Mouse (Mus musculus) layer of hippocampus, adult 9-10 months (tissue): ENCODE data around the gene Il1r1.
"Not testable (repeated sequence)": the region's sequence is repeated elsewhere in the genome, so short reads cannot be mapped to it uniquely, and the experiment has no call there.

Experiments used
- DNase-seq: peaks from one replicate; pipeline ENCODE4 v3.0.0; 2022; ENCODE audit warnings: low spot score

The Il1r1 gene

GRCm38 (mm10) chr1:40271486-40272055, 46.7 kb downstream of the Il1r1 start:
- no peak for DNase-seq

DNA sequence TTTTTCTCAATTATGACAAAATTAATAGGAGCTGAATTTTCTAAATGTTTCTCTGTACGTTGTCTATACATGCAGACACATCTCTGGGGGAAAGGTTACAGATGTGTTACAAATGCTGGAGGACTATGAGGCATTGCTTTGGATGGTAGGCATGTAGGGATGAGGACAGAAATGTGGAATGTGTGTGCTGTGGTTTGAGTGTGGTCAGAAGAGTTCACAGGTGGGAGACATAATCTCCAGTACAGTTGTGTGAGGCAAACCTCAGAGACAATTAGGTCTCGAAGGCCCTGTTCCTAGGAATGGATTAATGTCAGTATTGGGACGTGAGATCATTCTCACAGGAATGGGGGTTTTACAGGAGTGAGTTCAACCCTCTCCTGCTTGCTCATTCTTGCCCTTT, 47.3 kb downstream of the Il1r1 start:
- DNase-seq, result no peak

GRCm38 (mm10) chr1:40273491-40273890, 48.6 kb downstream of the Il1r1 start:
- no peak for DNase-seq

DNA sequence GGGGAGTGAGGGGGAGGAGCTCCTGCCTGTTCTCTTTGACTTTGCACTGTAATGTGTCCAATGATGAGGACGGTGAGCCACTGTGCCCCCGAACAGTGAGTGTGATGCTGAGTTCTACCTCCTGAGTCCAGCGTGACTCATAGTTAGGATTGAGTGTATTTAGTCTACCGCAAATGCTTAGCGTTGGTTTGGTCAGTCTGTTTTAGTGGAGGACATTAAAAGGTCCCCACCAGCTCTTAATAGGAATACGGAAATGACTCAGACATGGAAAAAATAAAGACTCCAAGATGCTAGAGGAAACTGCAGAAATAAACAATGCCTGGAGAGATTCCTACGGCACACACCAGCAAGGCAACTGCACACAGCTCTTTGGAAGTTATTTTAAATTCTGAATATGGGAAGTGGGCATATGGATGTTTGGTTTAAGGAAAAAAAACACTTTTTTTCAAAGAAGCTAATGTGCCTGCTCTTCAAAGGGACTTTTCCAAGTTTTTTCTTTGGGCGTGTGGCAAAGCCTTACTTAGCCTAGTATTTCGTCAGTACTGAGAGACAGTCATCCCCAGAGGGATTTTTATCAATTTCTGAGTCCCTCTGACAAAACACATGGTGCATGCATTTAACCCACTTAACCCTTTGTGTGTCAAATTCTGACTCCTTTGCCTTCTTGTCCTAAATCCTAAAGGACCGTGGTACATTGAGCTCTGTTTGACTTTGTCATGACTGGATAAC, 50.6 kb downstream of the Il1r1 start:
- no peak for DNase-seq

DNA sequence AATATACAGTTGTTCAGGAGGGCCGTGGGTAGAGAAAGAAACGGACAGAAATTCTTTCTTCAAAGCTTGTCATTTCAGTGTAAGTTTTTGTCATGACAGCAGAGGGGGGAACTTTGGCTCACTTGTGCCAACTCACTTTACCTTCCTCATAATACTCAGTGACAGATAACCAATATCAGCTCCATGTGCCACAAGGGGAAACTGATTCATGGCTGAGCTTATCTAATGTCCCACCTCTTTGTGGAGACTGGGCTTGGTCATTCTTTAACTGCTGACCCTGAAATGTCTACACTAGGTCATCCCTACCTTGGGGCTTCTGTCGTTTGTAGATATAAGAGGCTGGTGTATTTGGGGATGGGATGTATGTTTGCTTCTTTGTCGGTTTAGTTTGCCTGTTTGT, 53.1 kb downstream of the Il1r1 start:
- no peak for DNase-seq

GRCm38 (mm10) chr1:40278720-40279119, 53.8 kb downstream of the Il1r1 start:
- no peak for DNase-seq

- DNase-seq, result no peak
These were observed 54.4 kb downstream of the Il1r1 start for GRCm38 (mm10) chr1:40279182-40279743.

DNA sequence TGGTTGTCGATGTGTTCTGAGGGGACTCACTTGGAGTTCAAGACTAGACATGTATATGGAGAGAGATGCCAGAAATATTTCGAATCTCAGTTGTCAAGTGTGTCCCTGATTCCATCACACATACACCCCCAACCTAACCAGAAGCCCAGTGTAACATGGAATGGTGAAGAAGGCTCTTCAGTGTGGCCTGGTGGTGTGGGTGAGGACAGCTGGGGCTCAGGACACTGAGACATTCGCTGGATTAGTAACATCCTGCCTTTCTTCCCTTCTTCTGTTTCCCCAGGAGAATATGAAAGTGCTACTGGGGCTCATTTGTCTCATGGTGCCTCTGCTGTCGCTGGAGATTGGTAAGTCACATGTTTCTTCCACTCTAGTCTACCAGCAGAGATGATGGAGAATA, 57.1 kb downstream of the Il1r1 start:
- no peak for DNase-seq

- no peak for DNase-seq
These were observed 57.5 kb downstream of the Il1r1 start for GRCm38 (mm10) chr1:40282394-40282793.

GRCm38 (mm10) chr1:40283995-40284394, 59.1 kb downstream of the Il1r1 start:
- no peak for DNase-seq

GRCm38 (mm10) chr1:40290489-40291255, 65.8 kb downstream of the Il1r1 start:
- DNase-seq, result no peak

GRCm38 (mm10) chr1:40292231-40292630, 67.4 kb downstream of the Il1r1 start:
- DNase-seq, result no peak

- DNase-seq, result no peak
These were observed 69.0 kb downstream of the Il1r1 start for GRCm38 (mm10) chr1:40293891-40294290.

GRCm38 (mm10) chr1:40294824-40295223, 69.9 kb downstream of the Il1r1 start:
- DNase-seq, result no peak

DNA sequence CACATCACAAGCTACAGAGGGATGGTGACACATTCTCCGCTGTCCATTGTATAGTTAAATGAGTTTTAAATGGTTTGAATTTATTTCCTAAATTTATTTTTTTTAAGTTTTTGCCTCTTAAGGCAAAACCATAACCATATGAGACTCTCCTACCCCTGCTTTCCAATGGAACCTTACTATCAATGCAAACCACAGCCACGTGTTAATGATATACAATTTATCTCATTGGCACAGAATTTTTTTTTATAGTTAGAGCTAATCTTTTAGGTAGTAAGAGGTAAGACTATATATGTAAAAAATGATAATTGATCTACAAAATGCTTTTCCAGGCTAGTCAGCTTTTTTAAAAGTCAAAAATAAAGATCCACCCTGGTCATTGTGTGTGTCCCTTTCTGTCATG, 73.2 kb downstream of the Il1r1 start:
- DNase-seq, result no peak

DNA sequence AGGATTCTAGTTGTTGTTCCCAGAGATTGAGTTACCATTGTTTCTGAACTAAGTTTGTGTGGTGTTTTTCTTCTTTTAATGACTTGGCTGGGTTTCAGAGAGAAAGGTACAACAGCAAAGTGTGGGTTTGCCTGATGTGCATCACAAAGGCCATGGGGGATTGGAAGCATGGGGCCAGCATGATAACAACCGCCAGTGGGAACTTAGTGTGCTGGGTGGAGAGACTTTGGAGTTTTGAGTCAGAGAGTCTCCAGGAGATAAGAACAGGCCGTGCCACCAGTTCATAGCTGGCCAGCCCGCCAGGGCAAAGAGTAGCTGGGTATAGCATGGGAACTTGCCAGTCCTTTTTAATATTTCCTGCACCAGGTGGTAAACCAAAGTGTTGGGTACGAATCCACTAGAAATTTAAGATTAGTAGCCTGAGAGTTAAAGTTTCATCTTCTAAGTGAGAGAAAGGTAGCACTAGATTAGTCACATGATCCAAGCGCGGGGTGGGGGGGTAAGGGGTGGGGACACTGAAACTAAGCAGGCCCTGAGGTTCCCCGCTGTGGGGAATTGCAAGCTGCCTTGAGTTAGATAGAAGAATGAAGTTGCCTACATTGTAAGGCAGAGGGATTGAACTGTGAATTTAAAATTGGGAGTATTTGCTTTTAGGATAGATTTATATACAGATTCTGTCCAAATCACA, 78.4 kb downstream of the Il1r1 start:
- DNase-seq, result no peak

DNA sequence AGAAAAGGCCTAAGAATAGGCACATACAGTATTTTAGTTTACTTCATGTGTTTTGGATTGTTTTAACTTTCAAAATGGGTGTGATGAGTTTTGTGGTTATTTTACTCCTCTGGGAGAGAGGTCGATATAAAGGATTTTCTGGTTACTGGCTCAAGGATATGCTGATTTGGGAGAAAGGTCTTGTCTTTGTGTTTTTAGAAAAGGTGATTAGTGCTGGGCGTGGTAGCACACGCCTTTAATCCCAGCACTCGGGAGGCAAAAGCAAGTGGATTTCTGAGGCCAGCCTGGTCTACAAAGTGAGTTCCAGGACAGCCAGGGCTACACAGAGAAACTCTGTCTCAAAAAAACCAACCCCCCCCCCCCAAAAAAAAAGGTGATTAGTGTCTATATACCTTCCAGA, 79.4 kb downstream of the Il1r1 start:
- DNase-seq, result not testable (repeated sequence)

- DNase-seq, result no peak
These were observed 81.2 kb downstream of the Il1r1 start for GRCm38 (mm10) chr1:40306111-40306510.

DNA sequence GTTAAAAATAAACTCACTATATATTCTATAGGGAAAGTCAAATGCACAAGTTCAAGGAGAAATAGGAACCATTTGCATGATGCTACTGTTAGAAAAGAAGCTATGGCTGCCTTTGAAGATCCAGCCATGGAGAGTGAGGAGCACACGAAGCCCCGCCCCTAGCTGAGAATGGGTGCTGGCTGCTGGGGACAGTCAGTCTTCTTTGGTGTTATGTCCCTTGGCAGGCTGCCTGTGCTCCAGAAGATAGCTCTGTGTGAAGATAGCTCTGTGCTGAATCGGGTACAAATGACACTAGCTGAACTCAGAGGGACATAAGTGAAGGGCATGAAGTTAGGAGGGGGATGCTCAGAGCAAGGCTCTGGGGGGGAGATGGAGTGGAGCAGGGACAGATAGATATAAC, 86.2 kb downstream of the Il1r1 start:
- DNase-seq, result no peak

GRCm38 (mm10) chr1:40311625-40312024, 86.7 kb downstream of the Il1r1 start:
- DNase-seq, result no peak

- no peak for DNase-seq
These were observed 89.1 kb downstream of the Il1r1 start for GRCm38 (mm10) chr1:40314016-40314415.

- no peak for DNase-seq
These were observed 92.8 kb downstream of the Il1r1 start for GRCm38 (mm10) chr1:40317657-40318056.
